Mouse (Mus musculus) common myeloid progenitor, adult 5-6 weeks (primary cell): Measurements from ENCODE around the gene Slc34a2. TPM values are rescaled to one million over a fixed set of nuclear protein-coding genes. Genes with fewer than 3 reads are reported as not detected.

Experiments used
- ATAC-seq: replicated peaks from 2 replicates; pipeline ENCODE4 v1.8.0; 2016; ENCODE audit warnings: low read depth, mild to moderate bottlenecking, moderate TSS enrichment, inconsistent platforms; ENCODE audit not compliant: poor library complexity, severe bottlenecking
- total RNA-seq: library from RNA; stranded (forward); fragments of 200-1000, 187-1606 nt; gene quantifications from 2 replicates; pipeline ENCODE4 v1.2.3, GENCODE M21; 2017

The Slc34a2 gene
- total RNA-seq, 1 experiment from 2014 or later, result not detected

GRCm38 (mm10) chr5:53106731-53107130 is 68.8 kb downstream of the Slc34a2 start:
- ATAC-seq, result no peak

- ATAC-seq, result no peak
These were observed 70.1 kb downstream of the Slc34a2 start for GRCm38 (mm10) chr5:53108026-53108425.

- no peak for ATAC-seq
These were observed 70.8 kb downstream of the Slc34a2 start for GRCm38 (mm10) chr5:53108668-53109067.

- ATAC-seq, result no peak
These were observed 72.3 kb downstream of the Slc34a2 start for GRCm38 (mm10) chr5:53110225-53110624.

- no peak for ATAC-seq
These were observed 73.2 kb downstream of the Slc34a2 start for GRCm38 (mm10) chr5:53111036-53111435.

GRCm38 (mm10) chr5:53112942-53113341 is 75.1 kb downstream of the Slc34a2 start:
- no peak for ATAC-seq

- no peak for ATAC-seq
These were observed 76.9 kb downstream of the Slc34a2 start for GRCm38 (mm10) chr5:53114616-53115267.

- ATAC-seq, result no peak
These were observed 80.3 kb downstream of the Slc34a2 start for GRCm38 (mm10) chr5:53118212-53118611.

- ATAC-seq, result no peak
These were observed 81.8 kb downstream of the Slc34a2 start for GRCm38 (mm10) chr5:53119689-53120088.

Other genes starting within 250 kb of the Slc34a2 start
- 58.1 and 88.8 TPM in 2 replicates for gene Anapc4, start 204.1 kb upstream of the Slc34a2 start, total RNA-seq
- not detected in 2 replicates for gene Sel1l3, start 175.8 kb downstream of the Slc34a2 start, total RNA-seq
- 50.9 and 60.2 TPM in 2 replicates for gene Smim20, start 229.0 kb downstream of the Slc34a2 start, total RNA-seq